Mouse (Mus musculus) liver, adult 2 months (tissue): ENCODE data around the gene Zbtb21. TPM values are rescaled to one million over a fixed set of nuclear protein-coding genes. Genes with fewer than 3 reads are reported as not detected.

Experiments used
- DNase-seq: peaks from one replicate; pipeline ENCODE4 v3.0.0-alpha.2; 2011; ENCODE audit warnings: low read depth, low spot score; ENCODE audit errors: extremely low read depth
- H3K27ac ChIP-seq: fragments of 200-500 bp; replicated peaks from 2 replicates; pipeline ENCODE4 v1.5.1; 2012; ENCODE audit warnings: low read depth, mild to moderate bottlenecking, control low read depth, inconsistent platforms, low read length; ENCODE audit not compliant: insufficient read depth
- H3K27me3 ChIP-seq: fragments of 200-500 bp; 2 replicates; pipeline ENCODE4 v1.6.1; 2012; ENCODE audit warnings: mild to moderate bottlenecking, moderate library complexity, low read length, inconsistent platforms; ENCODE audit not compliant: control insufficient read depth, insufficient read depth
- H3K36me3 ChIP-seq: fragments of 200-500 bp; 2 replicates; pipeline ENCODE4 v1.6.1; 2012; ENCODE audit warnings: low read length, inconsistent platforms; ENCODE audit not compliant: control insufficient read depth, insufficient read depth
- H3K4me1 ChIP-seq: fragments of 200-500 bp; 2 replicates; pipeline ENCODE4 v1.6.1; 2011; ENCODE audit warnings: low read length; ENCODE audit not compliant: control insufficient read depth, insufficient read depth
- H3K4me3 ChIP-seq: fragments of 200-500 bp; 2 replicates; pipeline ENCODE4 v1.5.1; 2011; ENCODE audit warnings: low read depth, mild to moderate bottlenecking, control low read depth, low read length, moderate library complexity; ENCODE audit not compliant: insufficient read depth
- H3K79me2 ChIP-seq: fragments of 200-500 bp; 2 replicates; pipeline ENCODE4 v1.6.1; 2012; ENCODE audit warnings: inconsistent platforms, mild to moderate bottlenecking, low read length, moderate library complexity; ENCODE audit not compliant: control insufficient read depth, insufficient read depth
- H3K9ac ChIP-seq: fragments of 200-500 bp; 2 replicates; pipeline ENCODE4 v1.6.1; 2012; ENCODE audit warnings: low read depth, mild to moderate bottlenecking, control low read depth, inconsistent platforms, low read length
- CTCF ChIP-seq: fragments of 200-500 bp; IDR thresholded peaks from 2 replicates; pipeline ENCODE4 v1.5.1; 2011; ENCODE audit warnings: low read depth, low read length, control low read depth
- POLR2A ChIP-seq: fragments of 200-500 bp; IDR thresholded peaks from 2 replicates; pipeline ENCODE4 v1.6.1; 2011; ENCODE audit warnings: low read length, control low read depth; ENCODE audit not compliant: insufficient read depth; ENCODE audit errors: extremely low read depth
- WGBS: fragments of 180-500 bp; shearing (Covaris S2); methylation state at CpG from one replicate; pipeline ENCODE4 v1.1.7; 2018; 5-methylcytosine and 5-hydroxymethylcytosine counted together
- polyA plus RNA-seq: library from polyadenylated mRNA; depleted of rRNA; stranded (reverse); fragments of >200 nt; gene quantifications from 2 replicates; pipeline ENCODE4 v1.2.3, GENCODE M21; 2012
- total RNA-seq: library from RNA; depleted of rRNA; stranded (reverse); fragments of >200 nt; gene quantifications from 2 replicates; pipeline ENCODE4 v1.2.3, GENCODE M21; 2014

The Zbtb21 gene
- total and polyA plus RNA-seq, 2 experiments: 5.7 to 8.8 TPM

GRCm38 (mm10) chr16:97961381-97962150 lies 856 bp downstream of the Zbtb21 start:
- H3K36me3 ChIP-seq: peaks cover 4% of the 10 kb centered on the region; the same call in 1 of the 2 replicates
- H3K27ac ChIP-seq: peak overlapping the region; percentile 94
- H3K4me3 ChIP-seq: peak overlapping the region; percentile 89
- TF ChIP-seq CTCF: no peak
- TF ChIP-seq POLR2A: no peak
- no peaks in the 10 kb centered on the region for H3K27me3 ChIP-seq
- H3K4me1 ChIP-seq: peaks cover 10% of the 10 kb centered on the region; the same call in 1 of the 2 replicates
- peak overlapping the region; percentile 90 for H3K9ac ChIP-seq
- peaks cover 21% of the 10 kb centered on the region for H3K79me2 ChIP-seq
- 1% methylated on average over 36 of the region's 36 CpGs for WGBS
- peak; percentile 96 for DNase-seq

GRCm38 (mm10) chr16:97960348-97960747 lies 2.1 kb downstream of the Zbtb21 start:
- no peak overlapping the region for H3K9ac ChIP-seq
- DNase-seq: no peak
- TF ChIP-seq CTCF (no peak), POLR2A (no peak)
- peaks cover 7% of the 10 kb centered on the region for H3K36me3 ChIP-seq
- peaks cover 10% of the 10 kb centered on the region; the same call in 1 of the 2 replicates for H3K4me1 ChIP-seq
- H3K4me3 ChIP-seq: no peak overlapping the region
- H3K27ac ChIP-seq: peak overlapping the region; percentile 62; the same call in 1 of the 2 replicates
- peaks cover 22% of the 10 kb centered on the region for H3K79me2 ChIP-seq
- 83% methylated on average over 3 of the region's 3 CpGs for WGBS
- no peaks in the 10 kb centered on the region for H3K27me3 ChIP-seq

GRCm38 (mm10) chr16:97958401-97958973 lies 3.9 kb downstream of the Zbtb21 start:
- Histone ChIP-seq H3K4me3 (no peak overlapping the region), H3K27me3 (no peaks in the 10 kb centered on the region), H3K9ac (no peak overlapping the region), H3K36me3 (peaks cover 22% of the 10 kb centered on the region), H3K27ac (no peak overlapping the region), H3K79me2 (peaks cover 22% of the 10 kb centered on the region), H3K4me1 (peaks cover 10% of the 10 kb centered on the region; the same call in 1 of the 2 replicates)
- no peak for TF ChIP-seq POLR2A
- TF ChIP-seq CTCF: no peak
- DNase-seq: no peak

DNA sequence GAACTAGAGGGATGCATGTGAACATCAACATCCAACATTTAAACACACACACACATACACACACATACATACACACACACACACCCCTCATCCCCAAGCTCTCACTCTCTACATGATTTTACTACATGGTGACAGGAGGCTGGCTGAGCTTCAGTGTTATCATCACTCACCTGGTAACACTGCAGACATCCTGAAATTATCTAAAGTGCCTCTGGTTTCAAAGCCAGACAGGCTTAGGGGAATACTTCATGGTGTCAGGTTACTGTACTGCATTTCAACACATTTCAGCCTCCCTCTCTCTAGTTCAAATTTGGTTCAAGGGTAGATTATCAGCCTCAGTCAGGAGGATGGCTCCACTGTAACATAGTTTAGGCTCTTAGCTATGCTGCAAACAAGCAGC lies 4.8 kb downstream of the Zbtb21 start:
- no peak for DNase-seq
- Histone ChIP-seq H3K79me2 (peaks cover 22% of the 10 kb centered on the region), H3K27me3 (no peaks in the 10 kb centered on the region), H3K9ac (no peak overlapping the region), H3K4me1 (peaks cover 10% of the 10 kb centered on the region; the same call in 1 of the 2 replicates), H3K27ac (no peak overlapping the region), H3K4me3 (no peak overlapping the region), H3K36me3 (peaks cover 25% of the 10 kb centered on the region)
- TF ChIP-seq POLR2A: no peak
- TF ChIP-seq CTCF: no peak

GRCm38 (mm10) chr16:97956011-97956410 lies 6.4 kb downstream of the Zbtb21 start:
- TF ChIP-seq POLR2A: no peak
- TF ChIP-seq CTCF: no peak
- Histone ChIP-seq H3K4me1 (peaks cover 8% of the 10 kb centered on the region; the same call in 1 of the 2 replicates), H3K9ac (no peak overlapping the region), H3K4me3 (no peak overlapping the region), H3K27me3 (no peaks in the 10 kb centered on the region), H3K79me2 (peaks cover 22% of the 10 kb centered on the region), H3K27ac (no peak overlapping the region), H3K36me3 (peaks cover 38% of the 10 kb centered on the region)
- 88% methylated on average over 2 of the region's 2 CpGs for WGBS
- no peak for DNase-seq
